Mouse (Mus musculus) lung, postnatal 0 days (tissue): ENCODE measurements around the gene Clpsl2.

Experiments
- CTCF ChIP-seq: IDR thresholded peaks from 2 replicates; pipeline ENCODE4 v1.5.1; 2016; ENCODE audit warnings: antibody characterized with exemption, mild to moderate bottlenecking
- EP300 ChIP-seq: IDR thresholded peaks from 2 replicates; pipeline ENCODE4 v1.6.1; 2016; ENCODE audit warnings: antibody characterized with exemption, mild to moderate bottlenecking, control low read depth

- TF ChIP-seq CTCF (peak; percentile 93), EP300 (no peak)
Measured at GRCm38 (mm10) chr17:28553040-28553793, 4.0 kb downstream of the Clpsl2 start.
